Mouse (Mus musculus) limb, embryonic 11.5 days (tissue): Measurements from ENCODE around the gene Cd3d. TPM values are rescaled to one million over a fixed set of nuclear protein-coding genes. Genes with fewer than 3 reads are reported as not detected.

Experiments used
- ATAC-seq: fragments of 200-750 bp; cut with Nextera tagmentation; 2 replicates; pipeline ENCODE4 v1.8.0; 2017; ENCODE audit warnings: low read depth; ENCODE audit not compliant: insufficient number of reproducible peaks, low FRiP score, low TSS enrichment
- DNase-seq: peaks from one replicate; pipeline ENCODE4 v3.0.0-alpha.2; 2015; ENCODE audit warnings: low spot score
- H3K27ac ChIP-seq: fragments of 300-500 bp; sonication (generic); replicated peaks from 2 replicates; pipeline ENCODE4 v1.5.1; 2014; ENCODE audit warnings: low read depth, mild to moderate bottlenecking, low read length
- H3K27me3 ChIP-seq: fragments of 300-500 bp; sonication (generic); 2 replicates; pipeline ENCODE4 v1.6.1; 2014; ENCODE audit warnings: mild to moderate bottlenecking, low read length, mixed read lengths; ENCODE audit not compliant: control insufficient read depth, insufficient read depth
- H3K36me3 ChIP-seq: fragments of 300-500 bp; sonication (generic); 2 replicates; pipeline ENCODE4 v1.6.1; 2014; ENCODE audit warnings: mild to moderate bottlenecking, low read length, moderate library complexity, mixed read lengths; ENCODE audit not compliant: control insufficient read depth, insufficient read depth
- H3K4me1 ChIP-seq: fragments of 300-500 bp; sonication (generic); 2 replicates; pipeline ENCODE4 v1.6.1; 2014; ENCODE audit warnings: low read length, mixed read lengths; ENCODE audit not compliant: control insufficient read depth, insufficient read depth
- H3K4me2 ChIP-seq: fragments of 300-500 bp; sonication (generic); 2 replicates; pipeline ENCODE4 v1.6.1; 2014; ENCODE audit warnings: low read depth, mild to moderate bottlenecking, moderate library complexity; ENCODE audit not compliant: severe bottlenecking
- H3K4me3 ChIP-seq: fragments of 300-500 bp; sonication (generic); 2 replicates; pipeline ENCODE4 v1.5.1; 2014; ENCODE audit warnings: low read depth, low read length
- H3K9ac ChIP-seq: fragments of 300-500 bp; sonication (generic); 2 replicates; pipeline ENCODE4 v1.6.1; 2014; ENCODE audit warnings: mild to moderate bottlenecking, low read length
- H3K9me3 ChIP-seq: fragments of 300-500 bp; sonication (generic); 2 replicates; pipeline ENCODE4 v1.6.1; 2016; ENCODE audit warnings: low read length; ENCODE audit not compliant: control insufficient read depth
- WGBS: fragments of 180-500 bp; shearing (Covaris S2); extraction: QIAGEN DNeasy Blood & Tissue Kit; methylation state at CpG from one replicate; pipeline ENCODE4 v1.1.7; 2014; 5-methylcytosine and 5-hydroxymethylcytosine counted together
- polyA plus RNA-seq: library from polyadenylated mRNA; unstranded; fragments of >200 nt; fragmentation: Nextera tagmentation; extraction: Ambion mirVana; gene quantifications from 2 replicates; pipeline ENCODE4 v1.2.1, GENCODE M21; 2014

Cd3d gene
- polyA plus RNA-seq = not detected in 2 replicates

- no peak for ATAC-seq
Measured at GRCm38 (mm10) chr9:44981676-44982075, at the start of gene Cd3d. Gene Cd3d, plus strand, starts transcription at chr9:44981786.

GRCm38 (mm10) chr9:44941756-44942155 lies 39.8 kb upstream of the Cd3d start:
- Histone ChIP-seq H3K9ac (no peak overlapping the region), H3K27me3 (no peaks in the 10 kb centered on the region), H3K4me2 (no peak overlapping the region), H3K4me1 (no peaks in the 10 kb centered on the region), H3K36me3 (peaks cover 5% of the 10 kb centered on the region; the same call in 1 of the 2 replicates), H3K9me3 (no peaks in the 10 kb centered on the region), H3K27ac (no peak overlapping the region), H3K4me3 (no peak overlapping the region)
- 91% methylated on average over 4 of the region's 4 CpGs for WGBS
- no peak for DNase-seq
- ATAC-seq = no peak

More at GRCm38 (mm10) chr9:44981676-44982075, at the start of gene Cd3d:
- no peak within 1 kb of the TSS for H3K4me2 ChIP-seq
- H3K27ac ChIP-seq = no peak within 1 kb of the TSS
- DNase-seq = no peak
- no peak within 1 kb of the TSS for H3K4me3 ChIP-seq
- no peak within 1 kb of the TSS for H3K9ac ChIP-seq
- H3K4me1 ChIP-seq = no peaks in the 10 kb centered on the region
- no peaks in the 10 kb centered on the region for H3K9me3 ChIP-seq
- whole genome bisulfite sequencing = 80% methylated on average over 4 of the region's 4 CpGs
- no peaks in the 10 kb centered on the region for H3K27me3 ChIP-seq
- no peaks in the 10 kb centered on the region for H3K36me3 ChIP-seq

- Histone ChIP-seq H3K4me3 (no peak overlapping the region), H3K36me3 (peaks cover 4% of the 10 kb centered on the region; the same call in 1 of the 2 replicates), H3K4me1 (no peaks in the 10 kb centered on the region), H3K27me3 (no peaks in the 10 kb centered on the region), H3K9ac (no peak overlapping the region), H3K4me2 (no peak overlapping the region), H3K9me3 (no peaks in the 10 kb centered on the region), H3K27ac (no peak overlapping the region)
- DNase-seq = no peak
- WGBS = 90% methylated on average over 4 of the region's 4 CpGs
- ATAC-seq = no peak
Measured at GRCm38 (mm10) chr9:44942421-44942820, 39.2 kb upstream of the Cd3d start.

- Histone ChIP-seq H3K27ac (no peak overlapping the region), H3K36me3 (peaks cover 11% of the 10 kb centered on the region; the same call in 1 of the 2 replicates), H3K4me1 (no peaks in the 10 kb centered on the region), H3K27me3 (no peaks in the 10 kb centered on the region), H3K9me3 (no peaks in the 10 kb centered on the region), H3K4me2 (no peak overlapping the region), H3K9ac (no peak overlapping the region), H3K4me3 (no peak overlapping the region)
- ATAC-seq (no peak), DNase-seq (no peak)
- 92% methylated on average over 7 of the region's 7 CpGs for WGBS
Measured at GRCm38 (mm10) chr9:44946185-44946695, 35.3 kb upstream of the Cd3d start.

GRCm38 (mm10) chr9:44947836-44948235 lies 33.8 kb upstream of the Cd3d start:
- DNase-seq = no peak
- WGBS = 92% methylated on average over 5 of the region's 5 CpGs
- no peak overlapping the region for H3K9ac ChIP-seq

GRCm38 (mm10) chr9:44954432-44954831 lies 27.2 kb upstream of the Cd3d start:
- Histone ChIP-seq H3K27me3 (no peaks in the 10 kb centered on the region), H3K9ac (no peak overlapping the region), H3K4me2 (no peak overlapping the region), H3K9me3 (no peaks in the 10 kb centered on the region), H3K4me3 (no peak overlapping the region), H3K4me1 (no peaks in the 10 kb centered on the region), H3K27ac (no peak overlapping the region), H3K36me3 (peaks cover 8% of the 10 kb centered on the region)
- ATAC-seq (no peak), DNase-seq (no peak)
- 93% methylated on average over 3 of the region's 3 CpGs for WGBS

More at GRCm38 (mm10) chr9:44947836-44948235, 33.8 kb upstream of the Cd3d start:
- Histone ChIP-seq H3K4me1 (no peaks in the 10 kb centered on the region), H3K27me3 (no peaks in the 10 kb centered on the region), H3K4me3 (no peak overlapping the region), H3K27ac (no peak overlapping the region), H3K4me2 (no peak overlapping the region), H3K9me3 (no peaks in the 10 kb centered on the region), H3K36me3 (peaks cover 15% of the 10 kb centered on the region)
- no peak for ATAC-seq

- Histone ChIP-seq H3K9me3 (no peaks in the 10 kb centered on the region), H3K9ac (peak within 1 kb of the TSS; percentile 59), H3K4me2 (peak within 1 kb of the TSS; percentile 82), H3K4me3 (peak within 1 kb of the TSS; percentile 63), H3K27ac (no peak within 1 kb of the TSS; the same call in 1 of the 2 replicates), H3K4me1 (peaks cover 4% of the 10 kb centered on the region), H3K27me3 (no peaks in the 10 kb centered on the region), H3K36me3 (no peaks in the 10 kb centered on the region)
- ATAC-seq (peak; percentile 91), DNase-seq (peak; percentile 100)
- under 1% methylated on average over 39 of the region's 39 CpGs for WGBS
Measured at GRCm38 (mm10) chr9:44965126-44965832, 16.3 kb upstream of the Cd3d start, which contains the start of gene Ube4a. Gene Ube4a, minus strand, starts transcription at chr9:44965600.

- H3K27me3 ChIP-seq = no peaks in the 10 kb centered on the region
- no peak for DNase-seq
- H3K4me2 ChIP-seq = peak overlapping the region; percentile 68
- H3K4me1 ChIP-seq = peaks cover 4% of the 10 kb centered on the region
- peak overlapping the region; percentile 63 for H3K4me3 ChIP-seq
- 14% methylated on average over 10 of the region's 10 CpGs for WGBS
- no peaks in the 10 kb centered on the region for H3K36me3 ChIP-seq
- 0 out of 2 replicates have a peak overlapping the region, but pooled peaks have one; percentile 8 for H3K9ac ChIP-seq
- H3K27ac ChIP-seq = no peak overlapping the region; the same call in 1 of the 2 replicates
- no peak; the same call in 1 of the 2 replicates for ATAC-seq
- no peaks in the 10 kb centered on the region for H3K9me3 ChIP-seq
Measured at GRCm38 (mm10) chr9:44965833-44966466, 15.6 kb upstream of the Cd3d start.
